Mouse (Mus musculus): ENCODE results near the gene St3gal3.

Gene St3gal3

DNA sequence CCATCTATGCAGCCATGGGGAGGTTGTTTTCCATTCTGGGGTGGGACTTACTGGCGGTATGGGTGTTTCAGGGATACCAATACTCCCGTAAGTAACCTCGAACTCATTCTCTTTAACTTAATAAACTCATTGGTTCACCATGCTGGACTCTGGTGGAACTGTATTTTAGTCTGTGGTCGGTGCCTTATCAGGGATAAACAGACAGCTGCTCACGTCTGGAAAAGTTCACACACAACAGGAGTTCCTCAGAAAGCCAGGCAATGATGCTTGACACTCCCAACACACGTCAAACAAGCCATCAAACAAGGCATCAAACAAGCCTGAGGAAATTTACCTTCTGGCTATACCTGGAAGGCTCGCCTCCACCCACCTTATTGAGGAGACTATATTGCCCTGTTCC lies 19.6 kb downstream of the St3gal3 start:
- TF ChIP-seq GATA4 (IDR thresholded peaks at IDR 0.05; ENCODE audit: insufficient replicate concordance, low read length) = no peak

DNA sequence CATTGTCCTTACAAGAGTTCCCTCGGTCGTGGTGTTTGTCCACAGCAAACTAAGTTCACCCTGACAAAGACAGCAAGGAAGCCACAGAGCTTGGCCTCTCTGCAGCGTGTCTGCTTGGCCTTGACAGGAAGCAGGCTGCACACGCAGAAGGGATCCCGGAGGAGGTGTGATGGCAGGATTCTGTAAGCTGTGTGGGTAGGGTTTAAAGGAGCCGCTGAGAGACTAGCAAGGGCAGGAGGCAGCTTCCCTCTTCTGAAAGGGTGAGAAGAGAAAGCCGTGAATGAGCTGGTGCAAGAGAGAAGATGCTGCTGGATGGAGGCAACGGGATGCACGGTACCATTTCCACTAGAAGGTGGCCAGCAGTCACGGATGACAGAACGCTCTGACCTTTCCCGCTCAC lies 22.1 kb downstream of the St3gal3 start:
- no peak for TF ChIP-seq GATA4 (IDR thresholded peaks at IDR 0.05; ENCODE audit: insufficient replicate concordance, low read length)

DNA sequence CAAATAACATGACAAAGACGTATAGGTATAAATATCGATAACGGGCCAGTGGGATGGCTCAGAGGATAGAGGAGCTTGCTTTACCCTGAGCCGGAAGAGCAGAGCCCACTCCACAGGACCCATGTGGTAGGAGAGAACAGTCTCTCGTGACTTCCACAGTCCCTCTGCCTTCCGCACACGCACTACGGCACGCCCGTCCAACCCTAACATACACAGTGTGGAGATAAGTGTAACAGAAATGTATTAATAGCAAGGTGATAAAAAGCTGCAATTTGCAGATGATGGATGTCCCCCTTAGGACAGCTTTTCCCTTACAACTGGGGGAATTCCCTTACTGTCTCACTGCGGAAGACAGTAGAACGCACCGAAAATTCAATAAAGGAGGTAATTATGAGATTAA lies 25.1 kb downstream of the St3gal3 start:
- TF ChIP-seq GATA4 (IDR thresholded peaks at IDR 0.05; ENCODE audit: insufficient replicate concordance, low read length) = no peak

DNA sequence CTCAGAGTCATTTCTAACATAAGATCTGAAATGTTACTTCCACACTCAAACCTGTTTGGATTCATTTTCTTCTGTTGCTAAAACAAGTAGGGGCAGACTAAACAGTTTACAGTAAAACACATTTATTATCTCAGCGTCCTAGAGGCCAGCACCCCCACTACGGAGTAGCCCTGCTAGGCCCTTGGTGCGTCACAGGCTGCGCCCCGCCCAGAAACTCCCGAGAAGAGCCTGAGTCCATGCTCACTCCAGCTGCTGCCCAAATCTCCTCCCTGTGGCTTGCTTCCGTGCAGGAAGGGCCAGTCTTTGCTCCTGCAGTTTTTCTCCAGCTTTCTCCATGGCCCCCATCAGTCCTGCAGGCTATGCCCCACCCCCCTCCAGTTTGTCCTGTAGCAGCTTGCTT lies 25.9 kb downstream of the St3gal3 start:
- TF ChIP-seq GATA4 (IDR thresholded peaks at IDR 0.05; ENCODE audit: insufficient replicate concordance, low read length) = no peak; the same call in 1 of the 2 replicates

DNA sequence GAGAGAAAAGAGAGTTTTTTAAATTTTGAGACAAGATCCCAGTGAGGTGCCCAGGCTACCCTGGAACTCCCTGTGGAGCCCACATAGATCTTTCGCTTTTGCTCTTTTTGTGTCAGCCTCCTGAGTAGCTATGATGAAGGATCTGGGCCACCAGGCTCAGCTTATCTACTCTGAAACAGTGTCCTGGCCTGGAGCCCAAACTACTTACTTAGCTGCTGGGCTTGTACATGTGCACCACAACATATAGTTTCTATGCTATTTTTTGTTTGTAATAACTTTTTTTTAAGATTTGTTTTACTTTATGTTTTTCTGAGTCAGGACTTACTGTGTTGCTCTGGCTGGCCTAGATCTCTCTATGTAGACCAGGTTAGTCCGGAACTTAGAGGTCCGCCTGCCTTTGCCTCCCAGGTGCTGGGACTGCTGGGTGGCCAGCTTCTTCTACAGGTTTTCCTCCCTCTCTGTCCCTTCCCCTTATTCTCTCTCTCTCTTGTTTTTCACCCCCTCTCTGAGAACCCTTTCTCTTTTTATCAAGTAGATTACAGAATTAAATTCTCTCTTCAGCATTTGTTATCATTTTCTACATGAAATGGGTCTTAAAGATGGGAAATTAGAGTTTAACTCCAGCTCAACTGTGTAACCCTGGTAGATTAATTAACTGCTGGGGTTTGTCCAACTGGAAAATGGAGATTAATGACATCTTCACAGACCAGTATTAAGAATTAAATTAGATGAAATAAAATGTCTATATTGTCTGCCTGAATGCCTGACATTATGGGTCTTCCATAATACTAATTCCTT lies 29.3 kb downstream of the St3gal3 start:
- TF ChIP-seq GATA4 (IDR thresholded peaks at IDR 0.05; ENCODE audit: insufficient replicate concordance, low read length) = no peak

DNA sequence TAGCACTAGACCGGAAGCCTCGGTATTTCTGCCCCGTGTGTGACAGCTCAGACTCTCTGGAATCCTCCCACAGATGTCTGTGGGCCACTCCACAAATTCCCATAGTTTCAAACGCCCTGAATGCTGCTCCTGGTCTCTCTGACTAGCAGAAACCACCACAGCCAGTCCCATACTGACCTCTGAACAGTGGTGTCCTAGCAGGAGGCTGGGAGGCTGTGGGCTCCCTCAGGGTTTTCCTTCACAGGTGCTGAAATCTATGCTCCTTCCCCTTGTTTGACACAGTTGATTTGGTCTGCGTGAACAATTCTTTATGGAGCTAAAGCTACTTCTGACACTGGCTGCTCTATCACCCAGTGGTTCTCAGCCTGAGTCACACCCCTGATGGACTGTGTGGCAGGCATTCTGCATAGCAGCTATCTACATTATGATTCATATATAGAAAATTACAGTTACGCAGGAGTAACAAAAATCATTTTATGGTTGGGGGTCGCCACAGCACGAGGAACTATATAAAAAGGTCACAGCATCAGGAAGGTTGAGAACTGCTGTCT lies 31.4 kb downstream of the St3gal3 start:
- no peak for TF ChIP-seq GATA4 (IDR thresholded peaks at IDR 0.05; ENCODE audit: insufficient replicate concordance, low read length)

DNA sequence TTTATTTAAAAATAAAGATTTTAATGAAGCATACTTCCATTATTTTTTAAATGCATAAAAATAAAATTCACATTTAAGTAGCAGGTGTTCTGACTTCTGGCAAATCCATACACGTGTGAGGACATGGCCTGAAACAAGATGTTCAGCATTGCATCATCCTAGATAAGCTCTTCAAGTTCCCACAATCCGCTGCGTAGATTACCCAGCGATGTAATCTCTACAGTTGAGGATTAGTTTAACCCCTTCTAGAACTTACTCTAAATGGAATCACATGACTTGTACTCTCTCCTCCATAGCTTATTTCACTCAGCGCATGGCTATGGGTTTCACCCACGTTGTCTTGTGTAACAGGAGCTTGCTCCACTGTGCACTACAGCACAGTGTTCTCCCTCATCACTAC lies 33.2 kb downstream of the St3gal3 start:
- no peak for TF ChIP-seq GATA4 (IDR thresholded peaks at IDR 0.05; ENCODE audit: insufficient replicate concordance, low read length)

DNA sequence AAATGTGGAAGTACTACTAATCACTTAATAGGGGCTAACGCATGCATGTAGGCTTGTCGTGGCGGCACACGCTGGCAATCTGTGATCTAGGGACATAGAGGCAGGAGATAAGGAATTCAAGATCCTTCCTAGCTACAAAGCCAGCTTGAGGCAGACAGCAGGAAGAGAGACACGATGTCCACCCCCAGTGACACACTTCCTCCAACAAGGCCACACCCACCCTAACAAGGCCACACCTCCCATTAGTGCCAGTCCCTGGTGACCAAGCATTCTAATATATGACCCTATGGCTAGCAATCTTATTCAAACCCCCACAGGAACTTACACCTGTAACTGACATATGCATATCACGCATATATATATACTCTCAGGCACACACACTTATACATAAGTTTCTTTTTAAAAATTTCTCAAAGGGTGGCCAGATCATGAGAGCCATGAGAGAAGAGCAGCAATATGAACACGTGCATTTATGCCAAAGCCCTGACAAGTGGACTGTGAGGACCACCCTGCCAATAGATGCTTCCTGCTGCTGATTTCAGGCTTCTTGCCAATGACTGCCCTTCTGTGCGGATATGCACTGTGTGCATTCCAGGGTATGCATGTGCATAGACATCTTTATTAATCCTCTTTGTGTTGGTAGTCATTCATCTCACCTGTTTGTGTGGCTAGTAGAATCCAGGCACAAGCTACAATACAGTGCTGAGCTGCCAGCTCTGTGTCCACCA lies 34.9 kb downstream of the St3gal3 start:
- no peak for TF ChIP-seq GATA4 (IDR thresholded peaks at IDR 0.05; ENCODE audit: insufficient replicate concordance, low read length)

DNA sequence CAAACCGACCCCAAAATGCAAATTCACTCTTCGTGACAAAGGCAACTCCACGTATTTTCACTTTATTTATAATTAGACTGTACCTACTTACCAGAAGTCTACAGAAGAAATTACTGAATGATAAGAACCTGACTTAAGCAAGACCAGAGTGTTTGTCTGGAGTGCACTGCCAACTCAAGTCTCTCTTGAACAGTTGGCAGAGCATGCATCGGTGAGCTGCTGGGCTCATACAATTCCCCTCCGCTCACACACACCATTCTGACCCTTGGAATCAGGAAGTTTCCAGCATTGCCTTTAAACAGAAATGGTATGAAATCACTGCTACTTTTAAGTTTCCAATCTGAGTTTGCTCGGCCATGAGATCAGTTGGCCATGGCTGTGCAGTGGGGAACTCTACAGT lies 36.1 kb downstream of the St3gal3 start:
- TF ChIP-seq GATA4 (IDR thresholded peaks at IDR 0.05; ENCODE audit: insufficient replicate concordance, low read length) = no peak

DNA sequence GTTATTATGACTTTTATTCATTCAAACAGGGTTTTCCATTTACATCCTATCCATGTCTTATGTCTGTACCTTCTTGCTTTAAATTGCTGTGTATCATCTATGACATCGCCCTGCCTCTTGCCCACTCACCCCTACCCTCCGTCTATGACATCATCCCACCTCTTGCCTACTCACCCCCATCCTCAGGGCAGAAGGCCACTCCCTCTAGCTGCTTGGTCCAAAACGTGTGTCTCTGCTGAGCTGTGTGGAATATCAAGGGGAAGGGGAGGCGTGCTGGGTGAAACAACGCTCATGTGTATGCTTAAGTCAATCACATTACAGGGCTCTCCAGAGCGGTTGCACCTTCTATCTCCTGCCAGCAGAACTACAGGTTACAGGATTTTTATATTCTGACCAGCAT lies 38.6 kb downstream of the St3gal3 start:
- no peak for TF ChIP-seq GATA4 (IDR thresholded peaks at IDR 0.05; ENCODE audit: insufficient replicate concordance, low read length)

DNA sequence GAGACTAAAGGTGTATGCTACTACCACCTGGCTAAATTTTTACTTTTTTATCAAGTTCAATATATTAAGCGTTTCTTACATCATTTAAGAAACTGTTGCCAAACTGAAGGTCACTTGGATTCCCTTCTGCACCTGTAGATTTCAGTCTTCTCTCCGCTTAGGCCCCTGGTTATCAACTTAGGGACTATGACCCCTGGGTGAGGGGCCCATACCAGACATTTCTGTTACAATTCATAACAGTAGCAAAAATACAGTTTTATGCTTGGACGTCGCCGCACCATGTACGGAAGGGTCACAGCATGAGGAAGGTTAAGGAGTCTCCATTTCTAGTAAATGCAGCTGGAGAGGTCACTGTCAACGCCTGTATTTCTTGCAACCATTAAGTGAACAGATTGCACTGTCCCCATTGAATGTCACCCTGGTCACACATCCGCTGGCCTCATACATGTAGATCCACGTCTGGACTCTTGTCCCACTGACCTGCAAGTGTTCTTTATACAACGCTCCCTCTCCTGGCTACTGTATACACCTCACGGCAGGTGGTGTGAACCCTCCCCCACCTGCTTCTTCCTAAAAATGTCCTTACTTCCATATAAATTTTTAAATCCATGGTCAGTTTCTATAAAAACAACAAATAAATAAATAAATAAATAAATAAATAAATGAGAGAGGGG lies 41.8 kb downstream of the St3gal3 start:
- TF ChIP-seq GATA4 (IDR thresholded peaks at IDR 0.05; ENCODE audit: insufficient replicate concordance, low read length) = no peak

DNA sequence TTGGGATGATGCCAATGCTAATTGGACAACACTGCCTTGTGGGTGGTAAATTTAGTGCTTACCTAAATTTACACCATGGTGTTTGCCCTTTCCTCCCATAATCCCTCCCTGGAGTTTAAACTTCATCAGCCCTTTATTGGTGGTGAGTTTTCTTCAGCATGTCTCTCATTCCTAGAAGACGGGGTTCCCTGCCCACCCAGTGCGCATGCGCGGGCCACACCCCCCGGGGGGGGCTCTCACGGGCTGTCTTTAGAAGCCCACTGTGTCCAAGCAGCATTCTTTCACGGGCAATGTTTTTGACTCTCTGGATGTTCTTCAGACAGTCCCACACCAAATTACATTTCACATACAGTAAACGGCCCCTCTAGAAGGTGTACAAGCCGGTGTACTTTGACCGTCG lies 44.3 kb downstream of the St3gal3 start:
- TF ChIP-seq GATA4 (IDR thresholded peaks at IDR 0.05; ENCODE audit: insufficient replicate concordance, low read length) = no peak

DNA sequence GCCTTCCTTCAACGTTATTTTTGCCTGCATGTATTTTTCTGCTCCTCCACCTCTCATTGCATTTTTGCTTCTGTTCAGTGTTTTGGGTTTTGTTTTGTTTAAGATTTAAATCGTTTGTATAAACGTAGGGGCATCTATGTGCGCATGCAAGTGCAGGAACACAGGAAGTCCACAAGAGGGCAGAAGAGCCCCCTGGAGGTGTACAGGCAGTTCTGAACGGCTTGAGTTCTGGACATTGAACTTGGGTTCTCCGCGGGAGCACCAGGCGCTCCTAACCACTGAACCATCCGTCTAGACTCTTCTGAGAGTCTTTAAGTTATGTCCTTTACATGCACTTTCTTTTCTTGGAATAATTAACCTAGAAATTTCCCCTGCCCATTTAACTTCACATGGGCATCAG lies 44.8 kb downstream of the St3gal3 start:
- TF ChIP-seq GATA4 (IDR thresholded peaks at IDR 0.05; ENCODE audit: insufficient replicate concordance, low read length) = no peak

DNA sequence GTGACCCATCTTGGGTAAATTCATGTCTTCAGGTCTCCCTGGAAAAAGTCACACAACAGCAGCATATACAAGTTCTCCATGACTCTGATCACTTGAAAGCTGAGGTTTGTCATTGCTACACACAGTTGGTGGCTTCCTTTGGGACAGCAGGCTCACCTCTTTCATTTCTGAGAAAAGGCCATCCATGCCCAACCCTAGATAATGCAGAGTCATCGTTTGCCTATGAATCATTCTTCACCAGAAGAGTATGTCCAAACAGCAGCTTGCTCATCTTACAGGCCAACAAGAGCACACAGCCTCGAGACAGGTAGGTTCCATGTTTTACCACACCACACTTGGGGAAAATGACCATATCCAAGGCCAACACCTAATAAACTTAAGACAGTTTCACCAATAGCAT lies 45.9 kb downstream of the St3gal3 start:
- no peak for TF ChIP-seq GATA4 (IDR thresholded peaks at IDR 0.05; ENCODE audit: insufficient replicate concordance, low read length)

DNA sequence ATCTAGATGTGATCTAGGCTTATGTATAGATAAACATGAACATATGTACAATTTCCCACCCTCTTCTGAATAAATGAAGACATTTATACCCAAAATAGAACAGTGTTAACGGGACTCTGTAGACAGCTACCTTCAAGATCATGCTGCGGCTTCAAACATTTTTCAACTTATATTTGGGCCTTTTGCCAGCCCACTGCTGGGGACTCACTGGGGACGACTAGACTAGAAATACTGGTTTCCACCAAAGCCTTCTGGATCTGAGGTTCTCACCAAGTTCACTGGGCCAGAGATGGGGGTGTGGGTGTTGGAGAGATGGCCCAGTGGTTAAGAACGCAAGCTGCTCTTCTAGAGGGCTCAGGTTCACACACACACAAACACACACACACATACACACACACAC lies 49.7 kb downstream of the St3gal3 start:
- TF ChIP-seq GATA4 (IDR thresholded peaks at IDR 0.05; ENCODE audit: insufficient replicate concordance, low read length) = no peak
